Mouse (Mus musculus) brain, adult 2 months (tissue): ENCODE results near the gene Gm37240.
A peak's percentile ranks its signal among the peaks of the same experiment; 100 is the strongest.

Experiments used
- DNase-seq: peaks from one replicate; pipeline ENCODE4 v3.0.0; 2011; ENCODE audit warnings: low read depth, low spot score

Gene Gm37240

DNA sequence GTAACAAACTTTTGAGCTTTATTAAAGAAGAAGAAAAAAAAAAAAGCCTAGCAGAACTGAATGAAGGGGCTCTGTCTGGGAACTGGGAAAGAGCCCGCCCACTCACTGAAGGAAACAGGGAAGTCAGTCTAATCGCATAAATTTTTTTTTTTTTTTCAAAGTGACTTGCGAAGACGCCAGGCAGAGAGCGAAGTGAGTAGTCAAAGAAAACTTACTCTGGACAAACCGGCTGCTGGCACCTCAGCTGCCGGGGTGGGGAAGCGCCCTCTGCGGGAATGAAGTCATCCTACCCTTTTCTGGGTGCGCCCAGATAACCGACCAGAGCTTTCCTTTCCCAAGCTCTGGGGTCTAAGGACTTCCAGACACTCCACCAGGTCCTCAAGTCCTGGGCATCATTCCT lies 1406.2 kb downstream of the Gm37240 start:
- DNase-seq = peak; percentile 66

DNA sequence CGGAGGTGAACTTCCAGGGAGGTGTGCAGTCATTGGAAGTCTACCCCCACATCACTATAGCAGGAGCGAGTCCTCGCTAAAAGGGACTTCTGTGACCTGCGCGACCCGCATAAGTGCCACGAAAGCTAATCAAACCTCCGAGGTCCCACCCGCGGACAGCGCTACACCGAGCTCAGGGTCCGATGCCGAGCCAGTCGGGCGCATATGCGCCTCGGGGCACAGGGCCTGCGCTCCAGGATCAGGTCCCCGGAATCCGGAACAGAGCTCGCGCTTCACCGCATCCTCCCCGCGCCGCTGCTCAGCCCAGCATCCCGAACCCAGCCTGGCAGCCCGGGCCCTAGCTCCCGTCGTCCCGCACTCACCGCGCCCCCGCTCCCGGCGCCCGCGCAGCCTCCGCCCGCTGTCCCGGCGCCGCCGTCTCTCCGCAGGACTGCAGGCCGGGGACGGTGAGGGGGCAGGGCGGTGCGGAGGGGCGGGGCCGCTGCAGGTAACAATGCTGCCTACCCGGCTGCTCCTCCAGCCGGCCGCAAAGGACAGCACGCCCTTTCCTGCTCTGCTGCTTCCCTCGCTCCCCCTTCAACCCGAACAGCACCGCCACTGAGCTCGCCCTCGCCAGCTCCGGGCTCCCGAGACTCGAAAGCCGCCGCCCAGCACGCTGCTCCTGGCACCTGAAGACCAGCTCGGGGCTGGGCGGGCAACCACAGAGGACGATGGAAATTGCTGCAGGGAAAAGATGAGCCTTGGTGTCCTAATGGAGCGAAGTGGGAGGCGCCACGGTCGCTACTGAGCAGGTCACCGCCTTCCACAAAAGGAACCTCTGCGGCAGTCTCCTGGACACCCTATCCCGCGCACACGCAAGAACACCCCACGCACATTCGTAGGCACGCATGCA lies 1407.1 kb downstream of the Gm37240 start, which contains the start of gene Fhdc1:
Gene Fhdc1 (minus strand): TSS at position 424 of the 892 bp plus-strand sequence.
- DNase-seq = peak; percentile 69

DNA sequence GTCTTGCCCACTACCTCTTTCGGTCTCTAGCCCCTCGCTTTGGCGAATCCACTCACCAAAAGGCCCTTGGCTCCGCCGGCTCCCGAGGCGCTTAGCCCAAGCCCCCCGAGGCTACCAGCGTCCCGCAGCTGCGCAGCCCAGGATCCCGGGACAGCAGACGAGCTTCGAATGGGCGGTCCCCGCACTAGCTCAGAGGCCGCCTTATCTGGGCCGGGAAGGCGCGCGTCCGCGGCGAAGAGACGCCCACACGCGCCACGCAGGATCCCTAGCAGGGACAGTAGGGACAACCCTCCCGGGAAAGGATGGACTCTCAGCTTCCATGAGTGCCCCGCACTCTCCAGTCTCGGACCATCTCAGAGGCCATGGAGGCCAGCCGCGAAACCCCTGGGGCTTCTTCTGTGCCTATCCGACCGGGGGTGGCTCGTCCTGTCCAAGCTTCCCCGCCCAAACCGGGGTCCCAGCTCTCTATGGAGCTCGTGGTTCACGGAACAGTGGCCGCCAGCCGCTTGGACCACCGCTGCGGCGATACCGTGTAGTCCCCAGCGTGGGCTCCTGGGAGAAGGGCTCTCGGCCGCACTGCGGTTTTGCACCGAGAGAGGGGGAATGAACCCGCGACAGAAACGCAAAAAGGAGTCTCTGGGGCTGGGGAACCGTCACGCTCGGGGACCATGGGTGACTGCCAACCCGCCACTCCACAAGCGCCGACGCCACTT lies 1407.9 kb downstream of the Gm37240 start:
- peak; percentile 64 for DNase-seq

DNA sequence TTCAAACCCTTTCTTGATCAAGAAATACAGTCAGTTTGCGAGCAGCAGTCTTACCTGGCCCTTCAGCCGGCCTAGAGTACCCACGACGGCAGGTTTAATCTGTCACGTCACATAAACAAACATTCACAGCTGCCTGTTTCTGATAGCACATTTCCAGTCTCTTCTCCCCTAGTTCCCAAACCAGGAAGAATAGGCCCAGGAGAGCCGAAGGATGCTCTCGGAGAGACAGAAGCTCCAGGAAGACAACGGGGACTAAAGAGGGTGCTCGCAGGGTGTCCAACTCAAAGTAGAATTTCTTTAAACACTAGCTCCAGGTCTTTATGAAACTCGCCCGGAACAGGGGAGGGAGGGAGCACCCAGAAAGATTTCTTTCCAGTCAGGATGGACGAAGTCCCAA lies 1408.4 kb downstream of the Gm37240 start:
- DNase-seq = no peak

DNA sequence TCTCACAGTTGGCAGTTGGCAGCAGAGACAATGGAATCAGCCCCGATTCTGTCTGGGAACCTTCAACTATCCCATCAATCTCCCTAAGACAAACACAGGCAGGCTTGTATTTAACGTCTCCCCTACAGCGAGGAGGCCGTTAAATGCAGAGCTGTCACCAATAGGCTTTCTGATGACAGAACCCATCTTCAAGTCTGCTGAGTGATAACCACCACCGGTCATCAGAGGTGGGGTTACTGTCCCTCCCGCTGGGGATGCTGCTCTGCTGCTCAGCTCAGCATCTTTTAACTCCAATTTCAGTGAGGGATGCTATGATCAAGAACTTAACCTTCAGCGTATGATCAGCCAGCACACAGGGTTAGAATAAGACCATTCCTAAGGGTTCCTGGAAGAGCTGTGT lies 1409.1 kb downstream of the Gm37240 start:
- no peak for DNase-seq

DNA sequence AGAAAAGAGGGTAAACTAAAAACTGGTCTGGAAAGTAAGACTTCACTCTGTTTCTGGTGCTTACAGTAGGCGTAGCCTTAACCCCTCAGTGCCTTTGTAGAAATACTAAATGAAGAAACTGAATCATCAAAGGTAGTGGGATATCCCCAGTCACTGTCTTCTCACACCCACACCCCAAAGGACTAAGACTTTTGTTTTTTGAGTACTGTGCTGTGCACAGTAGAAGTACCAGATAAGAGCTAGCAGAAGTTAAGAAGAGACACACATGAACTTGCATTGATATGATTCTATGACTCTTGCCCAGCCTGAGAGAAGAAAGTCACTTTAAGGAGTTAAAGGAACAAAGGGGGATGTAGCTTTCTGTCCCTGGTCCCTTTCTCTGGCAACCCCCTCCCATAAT lies 1409.8 kb downstream of the Gm37240 start:
- DNase-seq = no peak

DNA sequence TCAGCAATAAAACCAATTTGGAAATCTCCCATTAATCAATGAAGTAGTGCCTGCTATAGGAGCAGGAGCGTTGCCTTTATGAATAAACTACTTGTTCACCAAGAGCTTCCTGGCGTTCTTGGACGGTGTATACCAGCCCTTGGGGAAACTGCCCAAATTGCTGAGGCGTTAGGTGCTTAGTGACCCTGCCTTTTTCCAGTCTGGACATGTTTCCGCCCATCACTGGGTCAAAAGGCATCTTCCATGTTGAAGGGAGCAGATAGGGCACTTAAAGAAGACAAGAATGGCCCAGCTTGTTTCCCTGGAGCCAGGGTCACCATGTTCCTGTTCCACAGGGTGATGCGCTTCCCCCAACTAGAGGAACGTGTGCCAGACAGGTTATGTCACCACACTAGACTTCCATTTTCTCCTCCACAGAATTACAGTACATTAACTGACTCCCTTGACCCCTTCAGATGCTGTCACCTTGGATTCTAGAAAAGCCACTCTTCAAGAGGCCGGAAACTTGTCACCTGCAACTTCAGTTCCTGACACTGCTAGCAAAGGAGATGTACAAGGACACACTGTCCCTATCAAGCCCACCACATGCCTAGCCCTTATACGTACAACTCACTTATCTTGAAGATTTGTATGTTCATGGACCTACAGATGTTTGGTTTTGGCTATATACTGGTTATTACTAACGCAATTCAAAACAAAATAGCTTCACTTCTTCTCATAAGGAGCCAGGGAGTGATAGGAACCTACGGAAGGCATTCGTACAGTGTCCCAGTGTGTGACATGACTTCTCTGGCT lies 1412.1 kb downstream of the Gm37240 start:
- DNase-seq = no peak

DNA sequence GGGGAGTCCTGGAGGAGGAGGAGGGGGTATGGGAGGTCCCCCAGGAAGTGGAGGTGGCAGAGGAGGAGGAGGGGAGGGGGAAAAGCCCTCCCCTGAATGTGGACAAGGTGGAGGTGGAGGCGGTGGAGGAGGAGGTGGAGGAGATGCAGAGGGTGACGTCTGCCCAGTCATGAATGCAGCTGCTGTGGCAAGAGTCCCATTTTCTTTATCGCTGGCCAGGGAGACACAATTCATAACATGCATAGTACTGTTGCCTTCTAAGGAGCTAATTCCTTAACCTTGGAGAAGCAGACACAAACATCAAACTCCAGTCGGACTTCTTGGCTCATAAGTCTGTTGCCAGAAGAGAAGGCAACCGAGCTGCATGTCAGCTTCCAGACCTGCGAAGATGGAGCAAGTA lies 1412.9 kb downstream of the Gm37240 start:
- DNase-seq = no peak

DNA sequence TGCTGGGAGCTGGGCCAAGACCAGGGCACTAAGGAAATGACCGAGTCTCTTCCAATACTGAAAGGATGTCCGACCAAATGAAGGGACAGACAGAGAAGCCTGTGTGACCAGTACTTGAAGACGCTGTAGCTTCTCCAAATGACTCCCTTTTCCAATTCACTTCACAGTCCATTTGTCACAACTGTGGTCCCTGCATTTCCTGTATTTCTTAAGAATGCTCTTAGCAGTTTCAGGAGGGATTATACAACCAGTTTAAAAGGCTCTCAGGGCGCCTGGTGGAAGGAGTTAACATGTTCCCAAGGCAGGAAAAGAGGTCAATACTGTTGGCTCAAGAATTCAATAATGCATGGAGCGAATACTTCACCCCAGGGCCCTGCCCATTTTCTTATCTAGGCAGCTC lies 1414.4 kb downstream of the Gm37240 start:
- DNase-seq = no peak

DNA sequence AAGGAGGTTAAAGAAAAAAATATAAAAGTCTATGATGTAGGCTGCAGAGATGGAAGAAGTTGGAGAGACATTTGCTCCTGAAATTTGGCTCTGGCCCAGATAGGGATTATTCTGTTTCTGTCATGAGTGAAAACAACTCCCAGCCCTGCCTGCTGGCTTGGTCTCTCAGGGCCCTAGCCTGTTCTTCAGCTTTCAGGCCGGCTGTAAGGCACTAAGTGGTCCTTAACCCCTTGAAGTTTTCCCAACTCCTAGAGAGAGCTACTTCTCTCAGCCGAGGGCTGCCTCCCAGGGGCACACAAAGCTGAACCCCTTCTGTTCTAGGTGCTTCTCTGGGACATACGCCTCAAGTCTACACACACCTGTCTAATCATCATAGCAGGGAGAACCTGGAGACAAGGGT lies 1414.8 kb downstream of the Gm37240 start:
- no peak for DNase-seq

DNA sequence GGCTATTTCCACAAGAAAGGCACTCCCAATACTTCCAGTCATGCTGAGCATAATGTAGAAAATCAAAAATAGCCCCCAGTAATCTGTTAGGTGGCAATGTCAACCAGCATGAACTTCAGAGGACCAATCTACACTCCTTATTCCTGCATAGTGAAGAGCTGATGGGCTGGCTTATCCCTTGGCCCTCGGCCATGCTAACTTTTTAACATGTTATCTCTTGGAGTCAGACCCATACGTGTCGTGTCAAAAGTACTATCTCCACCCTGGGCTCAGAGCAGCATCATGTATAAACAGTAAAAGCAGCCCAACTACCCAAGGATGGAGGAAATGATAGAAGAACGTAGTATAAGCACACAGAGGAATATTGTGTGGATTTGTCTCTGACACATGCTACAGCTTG lies 1416.2 kb downstream of the Gm37240 start:
- DNase-seq = no peak

DNA sequence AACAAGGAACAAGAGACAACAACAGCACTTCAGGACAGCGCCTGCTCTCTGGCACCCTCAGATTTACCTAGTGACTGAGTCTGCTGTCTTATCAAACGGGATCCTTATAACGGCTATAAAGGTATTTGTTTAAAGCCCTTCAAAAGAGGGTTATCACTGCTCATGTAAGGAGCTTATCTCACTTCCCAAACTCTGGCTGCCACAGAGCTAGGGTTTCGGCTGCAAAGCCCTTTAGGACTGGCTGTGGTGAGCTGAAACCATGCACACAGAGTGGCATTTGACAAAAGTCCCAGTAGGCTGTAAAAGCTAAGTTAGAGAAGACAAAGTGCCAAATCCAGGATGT lies 1419.2 kb downstream of the Gm37240 start:
- no peak for DNase-seq

DNA sequence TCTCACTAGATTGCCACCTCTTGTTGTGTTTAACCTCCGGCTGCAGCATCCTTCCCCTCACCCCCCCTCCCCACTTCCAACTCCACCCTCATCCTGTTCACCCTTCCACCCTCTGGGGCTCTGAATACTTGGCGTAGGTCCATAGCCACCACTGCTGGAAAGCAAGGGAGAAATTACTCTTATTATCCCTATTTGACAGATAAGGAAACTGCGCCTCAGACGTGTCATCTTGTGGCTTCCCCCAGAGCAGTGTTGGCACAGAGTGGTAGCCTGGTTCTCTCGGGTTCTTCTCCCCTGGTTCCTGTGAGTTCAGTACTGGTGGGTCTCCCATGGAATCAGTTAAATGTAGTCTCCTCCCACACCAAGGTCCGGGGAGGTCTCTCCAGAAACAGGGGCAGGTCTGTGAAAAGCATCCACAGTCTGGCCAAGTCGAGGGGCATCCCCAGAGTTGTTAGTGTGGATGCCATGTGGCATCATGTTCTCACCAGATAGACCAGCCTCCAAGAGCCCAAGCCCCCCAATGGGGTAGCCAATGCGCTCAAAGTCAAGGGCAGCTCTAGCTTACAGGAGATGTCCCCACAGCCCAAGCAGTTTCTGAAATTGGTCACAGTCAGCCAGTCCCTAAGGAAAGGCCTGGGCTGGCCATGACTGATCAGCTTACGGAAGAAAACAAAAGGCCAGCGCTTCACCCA lies 1419.8 kb downstream of the Gm37240 start:
- no peak for DNase-seq

DNA sequence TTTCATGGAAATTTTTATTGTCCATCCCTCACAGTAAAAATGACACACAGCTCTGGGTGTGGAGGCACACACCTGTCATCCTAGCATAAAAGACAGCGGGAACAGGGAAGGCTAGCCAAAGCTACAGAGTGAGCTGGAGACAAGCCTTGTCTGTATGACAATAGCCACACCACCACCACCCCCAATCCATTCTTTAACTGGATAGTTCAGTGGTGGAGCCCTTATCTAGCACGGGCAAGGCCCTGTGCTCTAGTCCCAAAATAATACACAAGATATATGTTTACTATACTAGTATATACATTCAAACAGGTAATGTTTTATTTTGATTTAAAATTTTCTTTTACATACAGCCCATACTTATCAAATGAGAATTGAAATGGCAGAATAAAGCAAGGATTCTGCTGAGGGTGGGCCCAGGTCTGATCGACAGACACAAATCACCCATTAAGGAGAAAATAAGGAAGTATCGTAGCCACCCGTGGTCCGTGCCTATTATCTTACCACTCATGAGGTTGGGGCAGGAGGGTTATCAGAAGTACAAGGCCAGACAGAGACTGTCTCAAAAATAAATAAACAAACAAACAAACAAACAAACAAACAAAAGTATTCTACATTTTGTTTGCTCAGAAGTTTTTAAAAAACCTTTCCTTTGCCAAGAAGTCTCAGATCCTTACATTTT lies 1421.4 kb downstream of the Gm37240 start:
- DNase-seq = no peak

DNA sequence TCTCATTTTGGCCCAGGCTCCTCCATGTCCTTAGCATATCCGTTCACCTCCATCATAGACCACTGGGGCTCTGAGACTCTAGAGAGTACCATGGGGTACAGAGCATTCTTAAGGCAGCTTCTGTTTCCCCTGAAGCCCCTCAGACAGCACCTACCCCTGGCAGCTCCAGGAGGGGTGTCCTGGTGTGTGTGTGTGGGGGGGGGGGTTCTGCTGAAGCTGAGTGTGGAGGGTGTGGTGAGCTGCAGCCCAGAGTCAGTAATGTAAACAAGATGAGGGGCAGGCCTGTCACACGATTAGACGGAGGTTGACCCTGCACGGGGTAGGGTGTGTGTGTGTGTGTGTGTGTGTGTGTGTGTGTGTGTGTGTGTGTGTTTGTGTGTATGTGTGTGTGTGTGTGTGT lies 1425.6 kb downstream of the Gm37240 start:
- DNase-seq = no peak

DNA sequence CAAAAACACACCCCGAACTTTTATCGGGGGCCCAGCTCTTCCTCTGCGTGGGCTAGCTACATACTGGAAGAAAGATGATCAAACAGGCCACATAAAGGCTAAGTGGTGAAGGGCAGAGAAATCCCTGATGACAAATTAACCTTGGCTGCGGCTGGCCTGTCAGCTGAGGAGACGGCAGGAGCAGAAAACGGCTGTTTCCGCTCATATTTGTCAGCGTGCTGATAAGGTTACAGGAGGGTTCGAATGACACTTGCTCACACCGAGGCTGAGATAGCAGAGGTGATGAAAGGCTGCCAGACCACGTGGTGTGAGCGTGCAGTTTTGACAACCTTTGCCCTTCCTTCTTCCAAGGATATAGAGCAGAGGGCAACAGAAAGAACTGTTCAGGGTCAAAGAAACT lies 1426.4 kb downstream of the Gm37240 start:
- DNase-seq = no peak

DNA sequence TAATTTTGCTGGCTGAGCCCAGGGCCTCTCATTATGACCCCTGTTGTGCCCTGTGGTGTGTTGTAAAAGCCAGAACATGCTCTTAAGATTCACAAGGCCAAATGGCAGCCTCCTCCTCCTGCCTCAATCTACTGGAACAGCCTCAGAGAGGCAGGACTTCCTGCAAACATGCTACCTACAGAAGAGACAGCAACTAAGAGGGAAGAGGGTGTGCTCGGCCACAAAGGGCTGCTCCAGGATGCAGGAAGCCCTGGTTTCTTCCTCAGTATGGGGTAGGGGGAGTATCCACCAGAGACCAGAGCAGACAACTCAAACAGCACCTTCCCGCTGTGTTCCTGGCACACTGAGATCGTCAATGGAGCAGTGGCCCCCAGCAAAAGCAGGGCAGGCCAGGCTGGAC lies 1426.8 kb downstream of the Gm37240 start:
- no peak for DNase-seq

DNA sequence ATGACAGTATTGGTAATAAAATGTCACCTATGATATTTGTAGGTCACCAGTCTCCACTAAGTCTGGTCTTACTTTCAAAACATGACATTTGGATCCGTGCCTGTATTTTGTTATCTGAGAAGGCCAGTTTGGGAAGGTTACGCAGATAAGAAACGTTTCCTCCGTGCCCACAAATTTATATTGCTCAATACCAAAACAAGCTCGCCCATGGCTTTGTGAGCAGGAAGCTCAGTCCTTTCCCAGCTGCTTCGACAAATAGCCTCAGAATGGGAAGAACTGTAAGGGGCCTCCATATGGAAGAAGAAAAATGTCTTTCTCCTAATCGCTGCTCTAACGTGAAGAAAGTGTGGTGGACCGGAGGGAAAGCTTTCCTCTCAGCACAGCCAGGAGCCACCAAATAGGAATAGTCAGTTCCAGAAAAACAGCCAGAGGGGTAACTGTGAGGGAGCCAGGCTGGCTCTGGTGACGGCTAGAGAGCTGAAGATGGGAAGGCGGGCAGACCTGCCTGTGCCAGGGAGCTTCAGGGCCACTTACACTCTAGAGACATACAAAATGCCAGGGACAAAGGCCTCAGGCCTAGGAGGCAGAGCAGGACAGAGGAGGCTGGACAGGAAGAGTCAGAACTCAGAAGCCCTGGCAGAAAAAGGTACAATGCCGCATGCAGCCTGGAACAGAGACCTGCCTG lies 1431.4 kb downstream of the Gm37240 start:
- DNase-seq = no peak

DNA sequence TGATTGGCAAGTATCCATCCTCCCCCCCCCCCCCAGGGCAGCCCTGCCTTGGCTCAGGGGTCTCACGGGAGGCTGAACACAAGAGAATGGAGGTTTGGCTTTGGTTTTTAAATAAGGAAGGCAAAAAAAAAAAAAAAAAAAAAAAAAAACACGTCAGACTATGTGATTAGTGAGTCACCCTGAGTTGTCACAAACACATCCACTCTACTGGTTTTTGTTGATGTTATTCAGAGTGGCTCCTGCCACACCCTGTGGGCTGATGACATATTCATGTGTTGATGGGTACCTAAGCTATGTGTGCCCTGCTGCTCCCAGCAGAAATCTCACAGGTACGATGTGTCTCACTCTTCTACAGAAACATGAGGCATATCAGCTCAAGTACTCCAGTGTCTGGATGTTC lies 1436.7 kb downstream of the Gm37240 start:
- no peak for DNase-seq

DNA sequence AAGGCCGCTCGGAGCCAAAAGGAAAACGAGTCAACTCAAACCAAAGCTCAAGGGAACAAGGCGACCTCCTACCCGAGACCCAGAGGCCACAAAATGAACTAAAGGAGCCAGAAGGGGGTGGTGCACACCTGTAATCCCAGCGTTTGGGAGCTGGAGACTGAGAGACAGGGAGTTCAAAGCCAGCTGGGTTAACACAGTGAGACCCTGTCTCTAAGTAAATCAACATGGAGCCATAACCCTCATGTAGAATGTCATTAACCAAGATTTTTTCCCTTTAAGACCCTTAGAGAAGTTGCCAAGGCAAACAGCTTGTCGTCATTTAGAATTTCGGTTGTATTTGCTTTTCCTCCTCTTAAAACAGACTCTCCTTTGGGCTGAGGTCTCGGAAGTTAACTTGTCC lies 1438.3 kb downstream of the Gm37240 start:
- no peak for DNase-seq

DNA sequence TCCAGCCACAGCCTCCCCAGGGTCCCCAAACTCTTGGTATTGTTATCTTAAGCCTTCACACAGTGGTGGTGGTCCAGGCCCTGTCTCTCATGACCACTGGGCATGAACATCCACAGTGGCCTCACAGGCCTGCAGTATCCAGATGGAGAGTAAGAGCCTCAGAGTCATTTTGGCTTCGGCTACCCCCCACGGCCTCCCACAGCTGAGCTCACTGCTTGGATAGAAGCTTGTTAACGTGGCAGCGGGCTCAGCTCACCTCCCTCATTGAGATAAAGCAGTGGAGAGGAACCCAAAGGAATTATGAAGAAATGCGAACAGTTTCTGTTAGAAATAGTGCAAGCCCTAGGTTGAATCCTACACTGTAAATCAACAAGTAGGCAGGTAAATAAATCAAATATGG lies 1439.5 kb downstream of the Gm37240 start:
- no peak for DNase-seq
